Mouse (Mus musculus) liver, embryonic 14.5 days (tissue): ENCODE measurements around the gene Ttc38.

Experiments
- CTCF ChIP-seq: IDR thresholded peaks from 2 replicates; pipeline ENCODE4 v1.5.1; 2016; ENCODE audit warnings: antibody characterized with exemption, low read depth, control low read depth
- EP300 ChIP-seq: IDR thresholded peaks from 2 replicates; pipeline ENCODE4 v1.6.1; 2016; ENCODE audit warnings: antibody characterized with exemption, low read depth

DNA sequence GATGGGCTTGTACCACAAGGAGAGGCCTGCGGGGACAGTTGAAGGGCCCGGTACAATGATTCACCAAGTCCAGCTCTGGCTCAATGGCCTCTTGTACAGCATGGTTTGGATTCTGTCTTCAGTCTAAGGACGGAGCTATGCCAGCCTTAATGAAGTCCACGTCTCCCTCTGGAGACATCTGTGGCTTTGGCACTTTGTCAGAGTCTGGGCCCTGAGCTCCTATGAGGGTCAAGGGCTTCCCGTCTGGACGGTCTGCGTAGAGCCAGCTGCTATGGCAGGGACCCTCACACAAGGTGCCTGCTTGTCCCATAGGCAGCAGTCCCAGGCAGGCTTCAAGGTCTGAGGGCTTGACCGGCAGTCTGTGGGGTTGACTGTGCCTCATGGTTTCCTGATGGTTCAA lies 68.2 kb downstream of the Ttc38 start:
- TF ChIP-seq CTCF (no peak), EP300 (no peak)
